Mouse (Mus musculus): ENCODE measurements at regions not wholly inside any gene's neighbourhood (a gene's known extent, or its start where the extent isn't known, plus 50 kb on each side); places are given as distances from the start of the nearest gene placed in this dataset.

GRCm38 (mm10) chr1:41551271-41551670 lies 745.9 kb downstream of the Tmem182 start:
- ChIA-PET POLR2A (no interaction called here), CTCF (interaction anchor here in 1 of 4 experiments (0.6 kb wide), 1 partner anchor 945 kb away, joined by 3 read pairs; no protein-coding TSS in a partner anchor)

GRCm38 (mm10) chr1:41555607-41556006 lies 750.2 kb downstream of the Tmem182 start:
- ChIA-PET CTCF (no interaction called here), POLR2A (no interaction called here)

GRCm38 (mm10) chr1:41559101-41559665 lies 753.8 kb downstream of the Tmem182 start:
- CTCF ChIA-PET: no interaction called here
- POLR2A ChIA-PET: no interaction called here

GRCm38 (mm10) chr1:41559991-41560390 lies 754.6 kb downstream of the Tmem182 start:
- ChIA-PET CTCF (no interaction called here), POLR2A (interaction anchor here in 1 of 4 experiments (0.7 kb wide), 1 partner anchor 19 kb away, joined by 5 read pairs; no protein-coding TSS in a partner anchor)

- CTCF ChIA-PET: no interaction called here
- POLR2A ChIA-PET: no interaction called here
Observed at GRCm38 (mm10) chr1:41603471-41603870, 798.1 kb downstream of the Tmem182 start.

GRCm38 (mm10) chr1:41604996-41605747 lies 799.8 kb downstream of the Tmem182 start:
- POLR2A ChIA-PET: no interaction called here
- CTCF ChIA-PET: no interaction called here

GRCm38 (mm10) chr1:41605748-41606131 lies 800.3 kb downstream of the Tmem182 start:
- ChIA-PET POLR2A (no interaction called here), CTCF (no interaction called here)

GRCm38 (mm10) chr1:41610783-41611182 lies 805.4 kb downstream of the Tmem182 start:
- POLR2A ChIA-PET: no interaction called here
- CTCF ChIA-PET: no interaction called here

GRCm38 (mm10) chr1:41651804-41652203 lies 846.4 kb downstream of the Tmem182 start:
- ChIA-PET POLR2A (interaction anchor here in 1 of 4 experiments (0.6 kb wide), 1 partner anchor 479 kb away, joined by 3 read pairs; no protein-coding TSS in a partner anchor), CTCF (no interaction called here)

GRCm38 (mm10) chr1:41652210-41652609 lies 846.8 kb downstream of the Tmem182 start:
- CTCF ChIA-PET: no interaction called here
- POLR2A ChIA-PET: no interaction called here

- ChIA-PET POLR2A (no interaction called here), CTCF (no interaction called here)
Observed at GRCm38 (mm10) chr1:41652646-41653427, 847.4 kb downstream of the Tmem182 start.

- CTCF ChIA-PET: no interaction called here
- POLR2A ChIA-PET: no interaction called here
Observed at GRCm38 (mm10) chr1:41674086-41674485, 868.7 kb downstream of the Tmem182 start.

GRCm38 (mm10) chr1:41675345-41675744 lies 869.9 kb downstream of the Tmem182 start:
- POLR2A ChIA-PET: no interaction called here
- CTCF ChIA-PET: interaction anchor here in 1 of 4 experiments (0.5 kb wide), 1 partner anchor 392 kb away, joined by 3 read pairs; no protein-coding TSS in a partner anchor

GRCm38 (mm10) chr1:41705692-41706091 lies 900.3 kb downstream of the Tmem182 start:
- POLR2A ChIA-PET: no interaction called here
- CTCF ChIA-PET: no interaction called here

- ChIA-PET POLR2A (no interaction called here), CTCF (no interaction called here)
Observed at GRCm38 (mm10) chr1:41742644-41743331, 937.4 kb downstream of the Tmem182 start.

GRCm38 (mm10) chr1:41743332-41743710 lies 937.9 kb downstream of the Tmem182 start:
- ChIA-PET CTCF (no interaction called here), POLR2A (no interaction called here)

- CTCF ChIA-PET: interaction anchor here in 1 of 4 experiments (0.7 kb wide), 1 partner anchor 883 kb away, joined by 3 read pairs; no protein-coding TSS in a partner anchor
- POLR2A ChIA-PET: no interaction called here
Observed at GRCm38 (mm10) chr1:41744531-41744930, 939.1 kb downstream of the Tmem182 start.

- CTCF ChIA-PET: no interaction called here
- POLR2A ChIA-PET: no interaction called here
Observed at GRCm38 (mm10) chr1:41759366-41759765, 936.2 kb upstream of the Pou3f3 start.
